Mouse (Mus musculus): ENCODE results near the gene Lrp1. TPM values are rescaled to one million over a fixed set of nuclear protein-coding genes. Genes with fewer than 3 reads are reported as not detected.
A peak's percentile ranks its signal among the peaks of the same experiment; 100 is the strongest.

Lrp1 gene
- 32.8 and 34.6 TPM in 2 replicates for polyA plus RNA-seq (2014; fragmentation: Nextera tagmentation; extraction: Ambion mirVana)

- Histone ChIP-seq H3K4me3 (ENCODE audit: low read depth, low read length) (peak within 1 kb of the TSS; percentile 72), H3K9me3 (replicated peaks; ENCODE audit: control insufficient read depth, low read length) (no peaks in the 10 kb centered on the region), H3K27ac (ENCODE audit: low read depth, low read length) (peak within 1 kb of the TSS; percentile 95), H3K4me2 (peak within 1 kb of the TSS; percentile 97), H3K9ac (ENCODE audit: low read depth, low read length) (peak within 1 kb of the TSS; percentile 78), H3K36me3 (ENCODE audit: control insufficient read depth, insufficient read depth, low read length) (no peaks in the 10 kb centered on the region), H3K27me3 (ENCODE audit: control insufficient read depth, insufficient read depth, low read length) (no peaks in the 10 kb centered on the region), H3K4me1 (ENCODE audit: control insufficient read depth, insufficient read depth, low read length) (peaks cover 40% of the 10 kb centered on the region)
- 2% methylated on average over 22 of the region's 32 CpGs for WGBS (ENCODE audit: insufficient replicate concordance)
- peak; percentile 56 for ATAC-seq (replicated peaks; ENCODE audit: insufficient number of reproducible peaks, low FRiP score, low TSS enrichment)
These were observed at the start of gene Lrp1 for GRCm38 (mm10) chr10:127620406-127621190. Gene Lrp1, minus strand, starts transcription at chr10:127621148.

GRCm38 (mm10) chr10:127670185-127670584 lies 49.2 kb upstream of the Lrp1 start:
- no peak for ATAC-seq (replicated peaks; ENCODE audit: insufficient number of reproducible peaks, low FRiP score, low TSS enrichment)
- Histone ChIP-seq H3K27me3 (ENCODE audit: control insufficient read depth, insufficient read depth, low read length) (no peaks in the 10 kb centered on the region), H3K27ac (ENCODE audit: low read depth, low read length) (no peak overlapping the region), H3K4me2 (no peak overlapping the region), H3K9me3 (replicated peaks; ENCODE audit: control insufficient read depth, low read length) (no peaks in the 10 kb centered on the region), H3K4me3 (ENCODE audit: low read depth, low read length) (no peak overlapping the region), H3K9ac (ENCODE audit: low read depth, low read length) (no peak overlapping the region), H3K36me3 (ENCODE audit: control insufficient read depth, insufficient read depth, low read length) (no peaks in the 10 kb centered on the region), H3K4me1 (ENCODE audit: control insufficient read depth, insufficient read depth, low read length) (peaks cover 10% of the 10 kb centered on the region)
- WGBS (ENCODE audit: insufficient replicate concordance) = 85% methylated on average over 2 of the region's 2 CpGs

- peak overlapping the region; percentile 73; the same call in 1 of the 2 replicates for H3K4me3 ChIP-seq (ENCODE audit: low read depth, low read length)
- H3K9ac ChIP-seq (ENCODE audit: low read depth, low read length) = peak overlapping the region; percentile 60
- peak overlapping the region; percentile 97 for H3K27ac ChIP-seq (ENCODE audit: low read depth, low read length)
- H3K4me2 ChIP-seq = peak overlapping the region; percentile 85
- no peaks in the 10 kb centered on the region for H3K9me3 ChIP-seq (replicated peaks; ENCODE audit: control insufficient read depth, low read length)
- no peak for ATAC-seq (replicated peaks; ENCODE audit: insufficient number of reproducible peaks, low FRiP score, low TSS enrichment)
- H3K36me3 ChIP-seq (ENCODE audit: control insufficient read depth, insufficient read depth, low read length) = peaks cover 5% of the 10 kb centered on the region
- H3K4me1 ChIP-seq (ENCODE audit: control insufficient read depth, insufficient read depth, low read length) = peaks cover 19% of the 10 kb centered on the region
- 4% methylated on average over 7 of the region's 7 CpGs for WGBS (ENCODE audit: insufficient replicate concordance)
- peaks cover 8% of the 10 kb centered on the region for H3K27me3 ChIP-seq (ENCODE audit: control insufficient read depth, insufficient read depth, low read length)
These were observed 48.2 kb upstream of the Lrp1 start for GRCm38 (mm10) chr10:127669170-127669569.

GRCm38 (mm10) chr10:127668093-127669050 lies 47.4 kb upstream of the Lrp1 start, which contains the start of gene Nab2:
Gene Nab2, minus strand, starts transcription at chr10:127668568.
- Histone ChIP-seq H3K4me1 (ENCODE audit: control insufficient read depth, insufficient read depth, low read length) (peaks cover 24% of the 10 kb centered on the region), H3K36me3 (ENCODE audit: control insufficient read depth, insufficient read depth, low read length) (peaks cover 8% of the 10 kb centered on the region), H3K4me2 (peak within 1 kb of the TSS; percentile 85), H3K27me3 (ENCODE audit: control insufficient read depth, insufficient read depth, low read length) (peaks cover 10% of the 10 kb centered on the region), H3K27ac (ENCODE audit: low read depth, low read length) (peak within 1 kb of the TSS; percentile 97), H3K9ac (ENCODE audit: low read depth, low read length) (peak within 1 kb of the TSS; percentile 77), H3K9me3 (replicated peaks; ENCODE audit: control insufficient read depth, low read length) (no peaks in the 10 kb centered on the region), H3K4me3 (ENCODE audit: low read depth, low read length) (peak within 1 kb of the TSS; percentile 73)
- 2% methylated on average over 40 of the region's 40 CpGs for WGBS (ENCODE audit: insufficient replicate concordance)
- ATAC-seq (replicated peaks; ENCODE audit: insufficient number of reproducible peaks, low FRiP score, low TSS enrichment) = peak; percentile 33; the same call in 1 of the 2 replicates

GRCm38 (mm10) chr10:127667269-127668092 lies 46.5 kb upstream of the Lrp1 start:
- H3K9ac ChIP-seq (ENCODE audit: low read depth, low read length) = peak overlapping the region; percentile 77
- under 1% methylated on average over 35 of the region's 35 CpGs for WGBS (ENCODE audit: insufficient replicate concordance)
- peak; percentile 65 for ATAC-seq (replicated peaks; ENCODE audit: insufficient number of reproducible peaks, low FRiP score, low TSS enrichment)
- no peaks in the 10 kb centered on the region for H3K9me3 ChIP-seq (replicated peaks; ENCODE audit: control insufficient read depth, low read length)
- peak overlapping the region; percentile 73 for H3K4me3 ChIP-seq (ENCODE audit: low read depth, low read length)
- H3K4me1 ChIP-seq (ENCODE audit: control insufficient read depth, insufficient read depth, low read length) = peaks cover 31% of the 10 kb centered on the region
- peaks cover 8% of the 10 kb centered on the region for H3K36me3 ChIP-seq (ENCODE audit: control insufficient read depth, insufficient read depth, low read length)
- H3K27ac ChIP-seq (ENCODE audit: low read depth, low read length) = peak overlapping the region; percentile 97
- peak overlapping the region; percentile 85 for H3K4me2 ChIP-seq
- H3K27me3 ChIP-seq (ENCODE audit: control insufficient read depth, insufficient read depth, low read length) = peaks cover 10% of the 10 kb centered on the region

GRCm38 (mm10) chr10:127666501-127667268 lies 45.7 kb upstream of the Lrp1 start, which contains the start of gene Nemp1:
Gene Nemp1, plus strand, starts transcription at chr10:127666901.
- H3K36me3 ChIP-seq (ENCODE audit: control insufficient read depth, insufficient read depth, low read length) = peaks cover 8% of the 10 kb centered on the region
- H3K4me3 ChIP-seq (ENCODE audit: low read depth, low read length) = peak within 1 kb of the TSS; percentile 73
- H3K27me3 ChIP-seq (ENCODE audit: control insufficient read depth, insufficient read depth, low read length) = peaks cover 10% of the 10 kb centered on the region
- H3K9ac ChIP-seq (ENCODE audit: low read depth, low read length) = peak within 1 kb of the TSS; percentile 83
- peaks cover 39% of the 10 kb centered on the region for H3K4me1 ChIP-seq (ENCODE audit: control insufficient read depth, insufficient read depth, low read length)
- peak within 1 kb of the TSS; percentile 97 for H3K27ac ChIP-seq (ENCODE audit: low read depth, low read length)
- H3K4me2 ChIP-seq = peak within 1 kb of the TSS; percentile 85
- no peaks in the 10 kb centered on the region for H3K9me3 ChIP-seq (replicated peaks; ENCODE audit: control insufficient read depth, low read length)
- ATAC-seq (replicated peaks; ENCODE audit: insufficient number of reproducible peaks, low FRiP score, low TSS enrichment) = peak; percentile 73
- under 1% methylated on average over 57 of the region's 73 CpGs for whole genome bisulfite sequencing (ENCODE audit: insufficient replicate concordance)

- H3K9ac ChIP-seq (ENCODE audit: low read depth, low read length) = peak overlapping the region; percentile 83
- H3K9me3 ChIP-seq (replicated peaks; ENCODE audit: control insufficient read depth, low read length) = no peaks in the 10 kb centered on the region
- peaks cover 8% of the 10 kb centered on the region for H3K36me3 ChIP-seq (ENCODE audit: control insufficient read depth, insufficient read depth, low read length)
- WGBS (ENCODE audit: insufficient replicate concordance) = 6% methylated on average over 14 of the region's 14 CpGs
- peaks cover 10% of the 10 kb centered on the region for H3K27me3 ChIP-seq (ENCODE audit: control insufficient read depth, insufficient read depth, low read length)
- no peak for ATAC-seq (replicated peaks; ENCODE audit: insufficient number of reproducible peaks, low FRiP score, low TSS enrichment)
- peak overlapping the region; percentile 73 for H3K4me3 ChIP-seq (ENCODE audit: low read depth, low read length)
- peaks cover 50% of the 10 kb centered on the region for H3K4me1 ChIP-seq (ENCODE audit: control insufficient read depth, insufficient read depth, low read length)
- H3K27ac ChIP-seq (ENCODE audit: low read depth, low read length) = peak overlapping the region; percentile 97
- peak overlapping the region; percentile 85 for H3K4me2 ChIP-seq
These were observed 44.6 kb upstream of the Lrp1 start for GRCm38 (mm10) chr10:127665366-127666181.

All from heart, embryonic 11.5 days (tissue).